Comparison of ENCODE assay signal across 8 mouse cellular contexts in the genomic region with DNA sequence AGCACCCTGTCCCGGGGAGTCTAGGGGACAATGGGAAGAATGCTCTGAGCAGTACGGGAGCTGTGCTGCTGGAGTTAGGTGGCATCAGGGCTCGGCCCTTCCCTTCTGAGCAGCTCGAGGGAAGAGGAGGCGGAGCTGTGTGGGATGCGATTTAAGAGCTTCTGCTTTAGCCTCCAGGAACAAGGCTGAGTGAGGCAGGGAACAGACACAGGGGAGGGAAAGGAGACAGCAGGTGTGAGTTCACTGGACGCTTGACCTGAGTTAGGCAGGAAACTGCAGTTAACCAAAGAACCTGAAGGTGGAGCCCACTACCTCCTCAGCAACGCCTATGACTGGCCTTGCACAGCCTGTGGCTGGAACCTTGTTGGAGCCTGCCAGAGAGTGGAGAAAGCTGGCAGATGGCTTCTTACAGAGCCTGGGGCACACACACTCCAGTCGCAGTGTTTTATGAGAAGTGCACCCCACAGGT. TPM values are rescaled to one million over a fixed set of nuclear protein-coding genes. Genes with fewer than 3 reads are reported as not detected.
DNase-seq lines count a peak whose midpoint lies in the region; ATAC-seq and TF ChIP-seq lines count a peak whose summit lies in the region.

No protein-coding gene starts in this region.

- in situ Hi-C loops in Patski (cut with MboI; ENCODE audit: low pct_unique_long_range_greater_than_20kb): loop anchor here (5.0 kb wide), 1 partner anchor 233 kb away; no protein-coding TSS in a partner anchor

- TF ChIP-seq CTCF in Patski (IDR thresholded peaks at IDR 0.05): peak; percentile 83
- TF ChIP-seq CTCF in left cerebral cortex, adult 2 months (IDR thresholded peaks at IDR 0.05): peak; percentile 99

- CTCF ChIA-PET in Patski (lab: Charles Lee): interaction anchor here (0.7 to 1.5 kb wide), 9 partner anchors 10 to 250 kb away, joined by 3 to 4 read pairs (median 3); no protein-coding TSS in a partner anchor

- ATAC-seq in Patski: peak; percentile 93
- peak; percentile 96 for ATAC-seq in megakaryocyte progenitor cell, adult 5-6 weeks (replicated peaks; ENCODE audit: poor library complexity)

- POLR2A ChIA-PET in Patski (lab: Charles Lee): no interaction called here

- DNase-seq in Patski (ENCODE audit: low read depth, low spot score): peak; percentile 7
- peak; percentile 93 for DNase-seq in cerebellum, adult 9-11 months
- peak; percentile 79 to 89 for DNase-seq in frontal cortex, postnatal 36 days (ENCODE audit: low spot score in 2 of 2)
- DNase-seq in hindlimb bud, embryonic 11.5 days (ENCODE audit: extremely low spot score, low read depth, low spot score): peak; percentile 35
- DNase-seq in left cerebral cortex, adult 2 months (ENCODE audit: extremely low spot score in 1 of 2, low spot score in 2 of 2): peak; percentile 76 to 79
- peak; percentile 84 to 87 for DNase-seq in right cerebral cortex, postnatal 10 days (ENCODE audit: low spot score in 2 of 2)
- peak; percentile 66 for DNase-seq in urinary bladder, postnatal 25 days (ENCODE audit: low spot score)

- intact Hi-C loops in left cerebral cortex, adult 2 months (cut with DNase I): loop anchor here (1.0 to 2.0 kb wide), 4 partner anchors 22 to 55 kb away; a partner anchor contains a TSS

- H3K27me3 ChIP-seq in Patski: peaks cover 15% of the 10 kb centered on the region

- no peak overlapping the region for H3K4me3 ChIP-seq in left cerebral cortex, adult 2 months

- H3K27ac ChIP-seq in left cerebral cortex, adult 2 months: no peak overlapping the region

RNA-seq across cellular contexts. Expression of a gene that starts 22.7 kb away (rescaled TPM):
- 3.1 TPM for polyA plus RNA-seq in Patski (2021)
- total RNA-seq in left cerebral cortex, adult 2 months (2021): 10 to 100 TPM; 14.5 to 19.8 TPM
- 0.72 and 1.4 TPM in 2 replicates for total RNA-seq in megakaryocyte progenitor cell, adult 5-6 weeks (2015)
- 1.8 and 3.0 TPM in 2 replicates for total RNA-seq in megakaryocyte progenitor cell, adult 5-6 weeks (2017)

RNA-seq across cellular contexts. Expression of a gene that starts 32.1 kb away (rescaled TPM):
- 4.5 TPM for polyA plus RNA-seq in Patski (2021)
- 10 to 100 TPM in 1 of 2 experiments, 1 to 10 TPM in 1; 9.4 to 12.0 TPM for total RNA-seq in left cerebral cortex, adult 2 months (2021)
- 9.8 TPM in 2 replicates for total RNA-seq in megakaryocyte progenitor cell, adult 5-6 weeks (2015)
- total RNA-seq in megakaryocyte progenitor cell, adult 5-6 weeks (2017): 6.2 and 8.3 TPM in 2 replicates

RNA-seq across cellular contexts. Expression of a gene that starts 46.8 kb away (rescaled TPM):
- 0.01 TPM for polyA plus RNA-seq in Patski (2021)
- total RNA-seq in left cerebral cortex, adult 2 months (2021): not detected
- 29.7 and 33.6 TPM in 2 replicates for total RNA-seq in megakaryocyte progenitor cell, adult 5-6 weeks (2015)
- total RNA-seq in megakaryocyte progenitor cell, adult 5-6 weeks (2017): 36.7 and 41.7 TPM in 2 replicates

RNA-seq across cellular contexts. Expression of a gene that starts 55.7 kb away (rescaled TPM):
- not detected for polyA plus RNA-seq in Patski (2021)
- not detected for total RNA-seq in left cerebral cortex, adult 2 months (2021)
- total RNA-seq in megakaryocyte progenitor cell, adult 5-6 weeks (2015): 5.6 and 7.6 TPM in 2 replicates
- total RNA-seq in megakaryocyte progenitor cell, adult 5-6 weeks (2017): 2.4 and 2.9 TPM in 2 replicates

Comparison
In these comparisons a context has a peak if more than half of its experiments do, and no peak if none do; other contexts are left out.
1. DNase-seq: peak in every context shown above with its lines; median percentile 93 in cerebellum, adult 9-11 months; 86 in right cerebral cortex, postnatal 10 days; 84 in frontal cortex, postnatal 36 days; 78 in left cerebral cortex, adult 2 months; 66 in urinary bladder, postnatal 25 days; 35 in hindlimb bud, embryonic 11.5 days; 7 in Patski.
2. RNA of a gene that starts 46.8 kb away (total RNA-seq): 29.7 to 41.7 TPM in megakaryocyte progenitor cell, adult 5-6 weeks; not detected in left cerebral cortex, adult 2 months; every median in the first group is over 10 times any median in the second.